Mouse (Mus musculus) limb, embryonic 13.5 days (tissue): ENCODE results near the gene Bcorl1. TPM values are rescaled to one million over a fixed set of nuclear protein-coding genes. Genes with fewer than 3 reads are reported as not detected.

Experiments
- ATAC-seq: fragments of 200-750 bp; cut with Nextera tagmentation; 2 replicates; pipeline ENCODE4 v1.8.0; 2017; ENCODE audit warnings: low read depth, moderate number of reproducible peaks, moderate TSS enrichment; ENCODE audit not compliant: low FRiP score
- H3K27ac ChIP-seq: fragments of 300-500 bp; sonication (generic); 2 replicates; pipeline ENCODE4 v1.5.1; 2015; ENCODE audit warnings: inconsistent platforms, mild to moderate bottlenecking, moderate library complexity
- H3K27me3 ChIP-seq: fragments of 300-500 bp; sonication (generic); 2 replicates; pipeline ENCODE4 v1.6.1; 2015; ENCODE audit warnings: mild to moderate bottlenecking, inconsistent platforms
- H3K36me3 ChIP-seq: fragments of 300-500 bp; sonication (generic); 2 replicates; pipeline ENCODE4 v1.6.1; 2015; ENCODE audit warnings: inconsistent platforms, mild to moderate bottlenecking, moderate library complexity
- H3K4me1 ChIP-seq: fragments of 300-500 bp; sonication (generic); 2 replicates; pipeline ENCODE4 v1.6.1; 2015; ENCODE audit warnings: inconsistent platforms
- H3K4me2 ChIP-seq: fragments of 300-500 bp; sonication (generic); replicated peaks from 2 replicates; pipeline ENCODE4 v1.6.1; 2015; ENCODE audit warnings: inconsistent platforms, mild to moderate bottlenecking, moderate library complexity
- H3K4me3 ChIP-seq: fragments of 300-500 bp; sonication (generic); 2 replicates; pipeline ENCODE4 v1.5.1; 2015; ENCODE audit warnings: moderate library complexity, mild to moderate bottlenecking, inconsistent platforms
- H3K9ac ChIP-seq: fragments of 300-500 bp; sonication (generic); 2 replicates; pipeline ENCODE4 v1.6.1; 2015; ENCODE audit warnings: mild to moderate bottlenecking, inconsistent platforms
- H3K9me3 ChIP-seq: fragments of 300-500 bp; sonication (generic); 2 replicates; pipeline ENCODE4 v1.6.1; 2016; ENCODE audit warnings: inconsistent platforms
- WGBS: fragments of 180-500 bp; shearing (Covaris S2); methylation state at CpG from one replicate; pipeline ENCODE4 v1.1.7; 2015; 5-methylcytosine and 5-hydroxymethylcytosine counted together
- polyA plus RNA-seq: library from polyadenylated mRNA; unstranded; fragments of >200 nt; fragmentation: Nextera tagmentation; extraction: Ambion mirVana; gene quantifications from 2 replicates; pipeline ENCODE4 v1.2.1, GENCODE M21; 2015

The Bcorl1 gene
- polyA plus RNA-seq, 1 experiment from 2014 or later, result 6.9 TPM

GRCm38 (mm10) chrX:48343461-48343952, 2.3 kb downstream of the Bcorl1 start:
- WGBS, result 5% methylated on average over 23 of the region's 36 CpGs
- H3K27me3 ChIP-seq, result peaks cover 30% of the 10 kb centered on the region; the same call in 1 of the 2 replicates
- peaks cover 12% of the 10 kb centered on the region for H3K4me1 ChIP-seq
- no peaks in the 10 kb centered on the region for H3K9me3 ChIP-seq
- H3K27ac ChIP-seq, result peak overlapping the region; percentile 65; the same call in 1 of the 2 replicates
- peak overlapping the region; percentile 74 for H3K4me2 ChIP-seq
- peak overlapping the region; percentile 57 for H3K4me3 ChIP-seq
- peak; percentile 92 for ATAC-seq
- H3K9ac ChIP-seq, result peak overlapping the region; percentile 70
- H3K36me3 ChIP-seq, result no peaks in the 10 kb centered on the region

GRCm38 (mm10) chrX:48343966-48344642, 2.9 kb downstream of the Bcorl1 start:
- H3K4me1 ChIP-seq, result peaks cover 12% of the 10 kb centered on the region
- 6% methylated on average over 27 of the region's 30 CpGs for WGBS
- peak; percentile 0; the same call in 1 of the 2 replicates for ATAC-seq
- H3K36me3 ChIP-seq, result no peaks in the 10 kb centered on the region
- H3K9me3 ChIP-seq, result no peaks in the 10 kb centered on the region
- H3K27ac ChIP-seq, result peak overlapping the region; percentile 65; the same call in 1 of the 2 replicates
- peak overlapping the region; percentile 74 for H3K4me2 ChIP-seq
- H3K9ac ChIP-seq, result peak overlapping the region; percentile 70
- peak overlapping the region; percentile 57 for H3K4me3 ChIP-seq
- peaks cover 30% of the 10 kb centered on the region; the same call in 1 of the 2 replicates for H3K27me3 ChIP-seq

DNA sequence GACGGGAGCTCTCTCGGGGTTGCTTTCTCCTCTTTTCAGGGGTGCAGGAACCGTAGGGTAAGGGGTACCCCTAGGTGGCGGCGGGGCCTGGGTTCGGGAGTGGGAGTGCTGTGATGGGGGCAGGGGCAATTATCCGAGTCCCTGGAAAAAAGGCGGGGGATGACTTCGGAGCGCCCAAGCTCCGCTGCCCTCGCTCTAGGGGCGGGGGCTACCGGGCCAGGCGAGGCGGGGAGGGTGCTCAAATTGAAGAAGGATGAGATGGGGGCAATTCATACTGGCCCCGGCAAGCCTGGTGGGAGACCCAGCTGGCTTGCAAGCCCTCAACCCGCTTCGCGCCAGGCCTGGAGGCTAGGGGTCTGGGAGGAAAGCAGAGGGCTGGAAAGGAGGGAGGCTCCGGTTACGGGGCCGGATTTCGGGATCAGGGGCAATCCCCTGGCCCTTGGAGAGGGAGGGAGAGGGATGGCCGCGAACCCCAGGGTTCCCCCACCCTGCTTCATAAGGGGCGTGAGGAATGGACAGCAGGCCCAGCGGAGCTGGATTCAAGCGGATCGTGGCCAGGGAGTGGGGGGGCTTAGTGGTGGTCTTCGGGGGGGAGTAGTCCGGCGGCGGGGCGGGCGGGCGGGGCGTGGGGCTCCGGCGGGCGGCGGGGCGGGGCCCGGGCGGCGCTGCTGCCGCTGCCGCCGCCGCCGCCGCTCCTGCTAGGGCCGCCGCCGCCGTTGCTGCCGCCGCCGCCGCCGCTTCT, 3.7 kb downstream of the Bcorl1 start:
- ATAC-seq, result no peak
- 14% methylated on average over 26 of the region's 61 CpGs for WGBS
- peaks cover 30% of the 10 kb centered on the region; the same call in 1 of the 2 replicates for H3K27me3 ChIP-seq
- no peaks in the 10 kb centered on the region for H3K9me3 ChIP-seq
- peaks cover 12% of the 10 kb centered on the region for H3K4me1 ChIP-seq
- H3K36me3 ChIP-seq, result no peaks in the 10 kb centered on the region
- H3K27ac ChIP-seq, result peak overlapping the region; percentile 10; the same call in 1 of the 2 replicates
- H3K4me2 ChIP-seq, result peak overlapping the region; percentile 74
- peak overlapping the region; percentile 70 for H3K9ac ChIP-seq
- H3K4me3 ChIP-seq, result peak overlapping the region; percentile 57

- H3K36me3 ChIP-seq, result peaks cover 2% of the 10 kb centered on the region; the same call in 1 of the 2 replicates
- peak overlapping the region; percentile 74 for H3K4me2 ChIP-seq
- peaks cover 12% of the 10 kb centered on the region for H3K4me1 ChIP-seq
- H3K4me3 ChIP-seq, result peak overlapping the region; percentile 57
- peak overlapping the region; percentile 70 for H3K9ac ChIP-seq
- WGBS, result 14% methylated on average over 25 of the region's 45 CpGs
- peaks cover 30% of the 10 kb centered on the region; the same call in 1 of the 2 replicates for H3K27me3 ChIP-seq
- ATAC-seq, result no peak
- H3K27ac ChIP-seq, result no peak overlapping the region; the same call in 1 of the 2 replicates
- no peaks in the 10 kb centered on the region for H3K9me3 ChIP-seq
Measured at GRCm38 (mm10) chrX:48345385-48345932, 4.3 kb downstream of the Bcorl1 start.

GRCm38 (mm10) chrX:48355346-48355745, 14.2 kb downstream of the Bcorl1 start:
- 90% methylated on average over 6 of the region's 6 CpGs for WGBS
- H3K4me2 ChIP-seq, result no peak overlapping the region
- H3K4me1 ChIP-seq, result no peaks in the 10 kb centered on the region
- no peaks in the 10 kb centered on the region for H3K9me3 ChIP-seq
- H3K36me3 ChIP-seq, result peaks cover 2% of the 10 kb centered on the region; the same call in 1 of the 2 replicates
- H3K27me3 ChIP-seq, result no peaks in the 10 kb centered on the region
- ATAC-seq, result no peak
- no peak overlapping the region for H3K4me3 ChIP-seq
- H3K27ac ChIP-seq, result no peak overlapping the region
- no peak overlapping the region for H3K9ac ChIP-seq

DNA sequence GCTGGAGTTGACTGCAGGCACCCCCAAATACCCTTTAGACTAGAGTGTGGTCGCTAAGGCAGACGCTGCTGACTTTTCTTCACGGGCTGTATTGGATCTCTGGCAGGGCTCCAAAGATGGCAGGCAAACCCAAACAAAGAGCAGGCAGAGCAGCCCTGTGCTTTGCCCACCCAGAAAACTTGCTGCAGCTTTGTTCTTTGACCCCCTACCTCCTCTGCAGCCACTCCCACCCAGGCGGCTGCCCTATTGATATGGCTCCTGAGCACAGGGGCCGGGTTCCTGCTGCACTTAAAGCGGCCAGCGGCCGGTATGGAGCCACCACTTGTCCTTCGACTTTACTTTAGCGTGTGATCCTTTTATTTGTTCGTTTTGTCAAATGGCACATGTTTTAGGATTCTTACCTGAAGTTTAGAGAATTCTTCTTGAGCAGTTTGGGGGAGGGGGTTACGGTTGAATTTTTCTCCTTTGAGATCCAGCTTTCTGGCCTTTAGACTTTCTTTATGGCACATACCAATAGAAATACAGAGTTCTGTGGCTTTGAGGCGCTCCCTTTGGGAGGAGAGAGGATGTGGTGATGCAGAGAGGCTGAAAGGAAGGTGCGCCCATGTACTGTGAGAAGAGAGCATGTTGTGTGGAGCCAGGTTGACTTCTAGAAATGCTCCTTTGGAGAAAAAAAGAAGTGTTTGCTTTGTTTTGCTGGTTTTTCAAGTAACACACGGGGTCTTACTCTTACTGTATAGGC, 24.8 kb downstream of the Bcorl1 start:
- no peaks in the 10 kb centered on the region for H3K27me3 ChIP-seq
- no peak overlapping the region for H3K4me3 ChIP-seq
- WGBS, result 41% methylated on average over 15 of the region's 15 CpGs
- H3K9me3 ChIP-seq, result no peaks in the 10 kb centered on the region
- peak overlapping the region; percentile 6; the same call in 1 of the 2 replicates for H3K27ac ChIP-seq
- H3K36me3 ChIP-seq, result peaks cover 47% of the 10 kb centered on the region
- H3K4me1 ChIP-seq, result 0 out of 2 replicates have a peak, but pooled peaks cover 11% of the 10 kb centered on the region
- no peak overlapping the region for H3K9ac ChIP-seq
- ATAC-seq, result no peak
- no peak overlapping the region for H3K4me2 ChIP-seq

GRCm38 (mm10) chrX:48367841-48368240, 26.7 kb downstream of the Bcorl1 start:
- H3K36me3 ChIP-seq, result peaks cover 47% of the 10 kb centered on the region
- H3K4me3 ChIP-seq, result no peak overlapping the region
- no peak for ATAC-seq
- H3K4me1 ChIP-seq, result 0 out of 2 replicates have a peak, but pooled peaks cover 11% of the 10 kb centered on the region
- H3K27me3 ChIP-seq, result no peaks in the 10 kb centered on the region
- no peak overlapping the region for H3K9ac ChIP-seq
- no peak overlapping the region for H3K27ac ChIP-seq
- H3K9me3 ChIP-seq, result no peaks in the 10 kb centered on the region
- H3K4me2 ChIP-seq, result no peak overlapping the region
- 89% methylated on average over 9 of the region's 9 CpGs for WGBS

- WGBS, result 54% methylated on average over 7 of the region's 7 CpGs
- no peak overlapping the region for H3K4me2 ChIP-seq
- no peaks in the 10 kb centered on the region for H3K9me3 ChIP-seq
- no peak overlapping the region for H3K27ac ChIP-seq
- no peak overlapping the region for H3K4me3 ChIP-seq
- H3K27me3 ChIP-seq, result no peaks in the 10 kb centered on the region
- H3K4me1 ChIP-seq, result no peaks in the 10 kb centered on the region
- no peak for ATAC-seq
- H3K9ac ChIP-seq, result no peak overlapping the region
- peaks cover 59% of the 10 kb centered on the region for H3K36me3 ChIP-seq
Measured at GRCm38 (mm10) chrX:48383643-48384042, 42.5 kb downstream of the Bcorl1 start.

GRCm38 (mm10) chrX:48385927-48386326, 44.8 kb downstream of the Bcorl1 start:
- 54% methylated on average over 3 of the region's 4 CpGs for WGBS
- no peak overlapping the region for H3K4me3 ChIP-seq
- H3K4me2 ChIP-seq, result no peak overlapping the region
- H3K9me3 ChIP-seq, result no peaks in the 10 kb centered on the region
- H3K36me3 ChIP-seq, result peaks cover 64% of the 10 kb centered on the region
- H3K4me1 ChIP-seq, result no peaks in the 10 kb centered on the region
- no peak for ATAC-seq
- H3K9ac ChIP-seq, result no peak overlapping the region
- H3K27ac ChIP-seq, result no peak overlapping the region
- no peaks in the 10 kb centered on the region for H3K27me3 ChIP-seq

DNA sequence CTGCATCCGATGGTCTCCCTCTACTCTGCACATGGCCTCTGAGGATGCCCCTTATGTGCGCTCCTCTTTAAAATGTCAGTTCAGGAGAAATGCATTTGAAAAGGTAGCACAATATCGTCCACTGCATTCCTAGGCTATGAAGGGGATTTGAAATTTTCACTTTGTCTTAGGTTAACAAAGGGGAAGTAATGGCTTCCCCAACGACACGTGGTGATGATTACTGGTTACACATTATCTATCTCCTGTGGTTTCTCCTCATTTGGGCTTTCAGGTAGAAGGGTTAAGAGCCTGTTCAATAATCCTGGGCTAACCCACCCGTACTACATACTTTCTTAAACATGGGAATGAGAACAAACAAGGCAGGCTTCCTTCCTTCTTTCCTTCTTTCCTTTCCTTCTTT, 48.2 kb downstream of the Bcorl1 start:
- Histone ChIP-seq H3K4me3 (no peak overlapping the region), H3K4me1 (no peaks in the 10 kb centered on the region), H3K9me3 (no peaks in the 10 kb centered on the region), H3K27ac (no peak overlapping the region), H3K4me2 (no peak overlapping the region), H3K9ac (no peak overlapping the region), H3K27me3 (no peaks in the 10 kb centered on the region), H3K36me3 (peaks cover 76% of the 10 kb centered on the region)
- 86% methylated on average over 6 of the region's 6 CpGs for WGBS
- ATAC-seq, result no peak

GRCm38 (mm10) chrX:48399994-48400393, 58.8 kb downstream of the Bcorl1 start:
- ATAC-seq, result no peak
- peaks cover 55% of the 10 kb centered on the region for H3K36me3 ChIP-seq
- no peaks in the 10 kb centered on the region for H3K27me3 ChIP-seq
- no peaks in the 10 kb centered on the region for H3K4me1 ChIP-seq
- no peak overlapping the region for H3K4me3 ChIP-seq
- H3K27ac ChIP-seq, result no peak overlapping the region
- H3K9me3 ChIP-seq, result no peaks in the 10 kb centered on the region; the same call in 1 of the 2 replicates
- H3K4me2 ChIP-seq, result no peak overlapping the region
- 75% methylated on average over 4 of the region's 4 CpGs for WGBS
- H3K9ac ChIP-seq, result no peak overlapping the region
